ENCODE assay signal across 20 mouse cellular contexts in genomic region chr9:72851541-72851940, GRCm38 (mm10). TPM values are rescaled to one million over a fixed set of nuclear protein-coding genes. Genes with fewer than 3 reads are reported as not detected.
DNase-seq lines count a peak whose midpoint lies in the region; ATAC-seq lines count a peak whose summit lies in the region.
"Had no signal": no experiment of that assay in that cellular context is flagged by ENCODE, and none has a peak within 500 bp of the region (broad histone marks: within the 10 kb centered on the region; RNA-seq: fewer than 3 reads in every experiment).

No protein-coding gene starts in this region.

- no peak for ATAC-seq in heart, embryonic 12.5 days (ENCODE audit: insufficient number of reproducible peaks, low FRiP score)
- ATAC-seq: activated CD4-positive, CD25-positive, alpha-beta regulatory T cell, adult 4 months; CD4-positive, CD25-positive, alpha-beta regulatory T cell, adult 4 months; Patski had no signal

- H3K4me1 ChIP-seq in heart, embryonic 12.5 days (replicated peaks), result peaks cover 12% of the 10 kb centered on the region

- no peak overlapping the region for H3K4me2 ChIP-seq in heart, embryonic 12.5 days

- H3K9ac ChIP-seq in heart, embryonic 12.5 days, result no peak overlapping the region

- H3K4me3 ChIP-seq in heart, embryonic 12.5 days, result no peak overlapping the region

- H3K9me3 ChIP-seq in heart, embryonic 12.5 days (replicated peaks), result peaks cover 3% of the 10 kb centered on the region; the same call in 1 of the 2 replicates
- H3K9me3 ChIP-seq: G1E had no signal

- H3K27me3 ChIP-seq in heart, embryonic 12.5 days (replicated peaks), result no peaks in the 10 kb centered on the region
- H3K27me3 ChIP-seq: CH12.LX, Patski had no signal

- peaks cover 39% of the 10 kb centered on the region for H3K36me3 ChIP-seq in heart, embryonic 12.5 days
- H3K36me3 ChIP-seq: G1E had no signal

- peak; percentile 39 for DNase-seq in heart, adult 11 months
- DNase-seq in MN1 (ENCODE audit: low spot score), result peak; percentile 92
- no peak for DNase-seq in cerebellum, postnatal 10 days
- DNase-seq: adrenal gland, adult 2 months; adrenal gland, adult 8-10 months; adrenal gland, postnatal 10 days; adrenal gland, postnatal 14 days; adrenal gland, postnatal 25 days; adrenal gland, postnatal 36 days; B cell, adult 2 months; cerebellum, adult 11 months; cerebellum, adult 11-12 months; cerebellum, adult 18-20 months; cerebellum, adult 2 months had no signal

- H3K27ac ChIP-seq in heart, embryonic 12.5 days (ENCODE audit: poor library complexity, severe bottlenecking), result no peak overlapping the region

- WGBS in heart, embryonic 12.5 days, result 92% methylated on average over 10 of the region's 10 CpGs

RNA-seq across cellular contexts. Expression of gene Prtg, which starts 44.9 kb away (rescaled TPM):
- 2.2 and 2.7 TPM in 2 replicates for polyA plus RNA-seq in heart, embryonic 12.5 days (2016; fragmentation: Nextera tagmentation; extraction: Ambion mirVana)
- polyA plus RNA-seq: activated CD4-positive, CD25-positive, alpha-beta regulatory T cell, adult 4 months; G1E had no signal

Comparison
In these comparisons a context has a peak if more than half of its experiments do, and no peak if none do; other contexts are left out.
1. DNase-seq: peak in heart, adult 11 months (single experiment) and MN1 (single experiment); none in cerebellum, postnatal 10 days (0 of 2).